Mouse (Mus musculus) monocyte, adult 2 months (primary cell): ENCODE measurements around the gene Ahcyl2.
"Not testable (repeated sequence)": the region's sequence is repeated elsewhere in the genome, so short reads cannot be mapped to it uniquely, and the experiment has no call there.

Experiments used
- DNase-seq, 2 experiments: peaks; one replicate each; pipeline ENCODE4 v3.0.0; 2022; ENCODE audit warnings: low spot score in 2 of 2, low read depth in 1 of 2

The Ahcyl2 gene

GRCm38 (mm10) chr6:29812651-29813050 is 44.8 kb downstream of the Ahcyl2 start:
- no peak for DNase-seq

GRCm38 (mm10) chr6:29814616-29815015 is 46.8 kb downstream of the Ahcyl2 start:
- DNase-seq = no peak

GRCm38 (mm10) chr6:29815060-29815459 is 47.2 kb downstream of the Ahcyl2 start:
- DNase-seq = no peak

GRCm38 (mm10) chr6:29815634-29816033 is 47.8 kb downstream of the Ahcyl2 start:
- no peak for DNase-seq

- DNase-seq = not testable (repeated sequence)
Observed at GRCm38 (mm10) chr6:29816371-29816770, 48.6 kb downstream of the Ahcyl2 start.

- DNase-seq = no peak
Observed at GRCm38 (mm10) chr6:29819309-29819708, 51.5 kb downstream of the Ahcyl2 start.

- DNase-seq = no peak
Observed at GRCm38 (mm10) chr6:29820314-29820713, 52.5 kb downstream of the Ahcyl2 start.

GRCm38 (mm10) chr6:29820926-29821325 is 53.1 kb downstream of the Ahcyl2 start:
- no peak for DNase-seq

- no peak for DNase-seq
Observed at GRCm38 (mm10) chr6:29821770-29822169, 54.0 kb downstream of the Ahcyl2 start.

- no peak for DNase-seq
Observed at GRCm38 (mm10) chr6:29825302-29825701, 57.5 kb downstream of the Ahcyl2 start.

- DNase-seq = no peak
Observed at GRCm38 (mm10) chr6:29827291-29828242, 59.8 kb downstream of the Ahcyl2 start.

GRCm38 (mm10) chr6:29828574-29829234 is 60.9 kb downstream of the Ahcyl2 start:
- DNase-seq = no peak

- no peak for DNase-seq
Observed at GRCm38 (mm10) chr6:29832356-29832755, 64.5 kb downstream of the Ahcyl2 start.

GRCm38 (mm10) chr6:29833117-29833516 is 65.3 kb downstream of the Ahcyl2 start:
- DNase-seq = no peak

GRCm38 (mm10) chr6:29833568-29834255 is 65.9 kb downstream of the Ahcyl2 start:
- no peak for DNase-seq

GRCm38 (mm10) chr6:29835543-29836177 is 67.8 kb downstream of the Ahcyl2 start:
- no peak for DNase-seq

- no peak for DNase-seq
Observed at GRCm38 (mm10) chr6:29837579-29837978, 69.8 kb downstream of the Ahcyl2 start.

GRCm38 (mm10) chr6:29838531-29838930 is 70.7 kb downstream of the Ahcyl2 start:
- DNase-seq = no peak

GRCm38 (mm10) chr6:29840008-29840407 is 72.2 kb downstream of the Ahcyl2 start:
- DNase-seq = no peak

- no peak for DNase-seq
Observed at GRCm38 (mm10) chr6:29841461-29841860, 73.7 kb downstream of the Ahcyl2 start.

- DNase-seq = no peak
Observed at GRCm38 (mm10) chr6:29847643-29848166, 79.9 kb downstream of the Ahcyl2 start.
